Comparison of ENCODE assay signal across 15 mouse cellular contexts in the genomic region with DNA sequence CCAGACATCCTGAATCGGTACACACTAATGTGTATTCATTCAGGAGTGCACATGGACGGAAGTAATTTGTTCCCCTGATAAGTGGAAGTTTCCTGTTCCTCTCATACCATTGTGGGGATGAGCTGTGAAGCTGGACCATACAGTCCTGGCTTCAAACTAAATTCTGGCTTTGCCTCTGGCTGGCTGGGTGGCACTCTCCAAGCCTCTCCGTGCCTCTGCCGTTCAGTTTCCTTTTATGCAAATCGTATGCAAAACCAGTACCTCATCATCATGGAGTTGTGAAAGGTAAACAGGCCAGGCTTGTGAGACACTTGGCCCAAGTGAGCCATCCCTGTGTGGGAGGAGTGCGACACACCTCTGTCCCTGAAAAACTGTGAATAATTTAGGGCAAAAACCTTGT. TPM values are rescaled to one million over a fixed set of nuclear protein-coding genes. Genes with fewer than 3 reads are reported as not detected.
DNase-seq lines count a peak whose midpoint lies in the region; ATAC-seq and TF ChIP-seq lines count a peak whose summit lies in the region.
"Had no signal": no experiment of that assay in that cellular context is flagged by ENCODE, and none has a peak within 500 bp of the region (broad histone marks: within the 10 kb centered on the region; RNA-seq: fewer than 3 reads in every experiment).

No protein-coding gene starts in this region.

- H3K9ac ChIP-seq in lung, postnatal 0 days (replicated peaks; ENCODE audit: low read depth): no peak overlapping the region
- H3K9ac ChIP-seq: hindbrain, embryonic 13.5 days had no signal

- 0 out of 2 replicates have a peak overlapping the region, but pooled peaks have one; percentile 5 for H3K4me2 ChIP-seq in lung, postnatal 0 days (replicated peaks; ENCODE audit: low read depth, low read length)
- H3K4me2 ChIP-seq: hindbrain, embryonic 13.5 days had no signal

- H3K27ac ChIP-seq in lung, postnatal 0 days (ENCODE audit: low read length): peak overlapping the region; percentile 69
- H3K27ac ChIP-seq: hindbrain, embryonic 13.5 days had no signal

- no peak for TF ChIP-seq EP300 in lung, postnatal 0 days (IDR thresholded peaks at IDR 0.05)

- H3K36me3 ChIP-seq in lung, postnatal 0 days (ENCODE audit: insufficient read depth, low read length): no peaks in the 10 kb centered on the region
- H3K36me3 ChIP-seq: hindbrain, embryonic 13.5 days had no signal

- peak; percentile 20; the same call in 1 of the 2 replicates for ATAC-seq in lung, postnatal 0 days
- ATAC-seq in granulocyte monocyte progenitor cell, adult 5-6 weeks (replicated peaks; ENCODE audit: poor library complexity, severe bottlenecking): peak; percentile 56
- ATAC-seq in neutrophil, adult 5-6 weeks (ENCODE audit: extremely low read depth, insufficient number of reproducible peaks, low FRiP score, poor library complexity, severe bottlenecking): peak; percentile 44
- ATAC-seq: forebrain, embryonic 16.5 days had no signal

- DNase-seq in adrenal gland, postnatal 14 days: peak; percentile 44
- no peak for DNase-seq in adrenal gland, adult 18-20 months (ENCODE audit: low spot score in 2 of 2)
- DNase-seq in lung, postnatal 0 days (ENCODE audit: low spot score): peak; percentile 66
- no peak for DNase-seq in lung, postnatal 14 days
- DNase-seq in natural killer cell, adult 2 months (ENCODE audit: low spot score in 2 of 2): no peak
- DNase-seq in layer of hippocampus, adult 8-10 months (ENCODE audit: low spot score in 2 of 2): no peak
- DNase-seq: gastrocnemius, postnatal 25 days; kidney, adult 8-10 months; layer of hippocampus, adult 9-11 months; thymus, adult 2 months had no signal

- peaks cover 4% of the 10 kb centered on the region; the same call in 1 of the 2 replicates for H3K4me1 ChIP-seq in lung, postnatal 0 days (ENCODE audit: insufficient read depth, low read depth, low read length)

- TF ChIP-seq CTCF in lung, postnatal 0 days (IDR thresholded peaks at IDR 0.05): no peak

- 23% methylated on average over 6 of the region's 6 CpGs for WGBS in lung, postnatal 0 days

- H3K4me3 ChIP-seq in lung, postnatal 0 days (ENCODE audit: low read depth, low read length): no peak overlapping the region
- H3K4me3 ChIP-seq: hindbrain, embryonic 13.5 days had no signal

- H3K27me3 ChIP-seq in lung, postnatal 0 days (replicated peaks; ENCODE audit: insufficient read depth, low read length): no peaks in the 10 kb centered on the region

- H3K9me3 ChIP-seq in lung, postnatal 0 days (ENCODE audit: low read length): no peaks in the 10 kb centered on the region; the same call in 1 of the 2 replicates
- H3K9me3 ChIP-seq: hindbrain, embryonic 13.5 days had no signal

RNA-seq across cellular contexts. Expression of a gene that starts 8.6 kb away (rescaled TPM):
- 178 and 183 TPM in 2 replicates for total RNA-seq in adrenal gland, postnatal 14 days (2021)
- 100 to 1,000 TPM; 102 to 266 TPM for total RNA-seq in adrenal gland, adult 18-20 months (2021)
- 28.9 and 29.8 TPM in 2 replicates for polyA plus RNA-seq in lung, postnatal 0 days (2015; fragmentation: Nextera tagmentation; extraction: Ambion mirVana)
- total RNA-seq in granulocyte monocyte progenitor cell, adult 5-6 weeks (2014; fragmentation: Nextera tagmentation): 89.6 and 92.8 TPM in 2 replicates
- total RNA-seq in granulocyte monocyte progenitor cell, adult 5-6 weeks (2017): 33.3 and 45.1 TPM in 2 replicates
- total RNA-seq in neutrophil, adult 5-6 weeks (2017): 6.4 and 8.3 TPM in 2 replicates
- 10 to 100 TPM; 15.4 to 55.7 (median 30.3) TPM for total RNA-seq in layer of hippocampus, adult 8-10 months (2022)

RNA-seq across cellular contexts. Expression of a gene that starts 58.5 kb away (rescaled TPM):
- 1.5 and 3.6 TPM in 2 replicates for total RNA-seq in adrenal gland, postnatal 14 days (2021)
- 10 to 100 TPM in 1 of 2 experiments, 1 to 10 TPM in 1; 8.6 to 19.4 TPM for total RNA-seq in adrenal gland, adult 18-20 months (2021)
- polyA plus RNA-seq in lung, postnatal 0 days (2015; fragmentation: Nextera tagmentation; extraction: Ambion mirVana): 20.1 and 21.7 TPM in 2 replicates
- total RNA-seq in granulocyte monocyte progenitor cell, adult 5-6 weeks (2014; fragmentation: Nextera tagmentation): not detected in 2 replicates
- total RNA-seq in granulocyte monocyte progenitor cell, adult 5-6 weeks (2017): not detected in 2 replicates
- total RNA-seq in neutrophil, adult 5-6 weeks (2017): not detected in 2 replicates
- total RNA-seq in layer of hippocampus, adult 8-10 months (2022): 10 to 100 TPM; 34.9 to 45.2 (median 40.4) TPM
- polyA plus RNA-seq: C2C12 had no signal

Comparison
In these comparisons a context has a peak if more than half of its experiments do, and no peak if none do; other contexts are left out.
1. DNase-seq: peak in adrenal gland, postnatal 14 days (single experiment) and lung, postnatal 0 days (single experiment); none in adrenal gland, adult 18-20 months (0 of 2), lung, postnatal 14 days (single experiment), natural killer cell, adult 2 months (0 of 2) and layer of hippocampus, adult 8-10 months (0 of 2).
2. Peak in every context shown above with its lines, with median percentiles within 50 percentile points of each other: ATAC-seq.